Comparison of ENCODE assay signal across 18 mouse cellular contexts in the genomic region with DNA sequence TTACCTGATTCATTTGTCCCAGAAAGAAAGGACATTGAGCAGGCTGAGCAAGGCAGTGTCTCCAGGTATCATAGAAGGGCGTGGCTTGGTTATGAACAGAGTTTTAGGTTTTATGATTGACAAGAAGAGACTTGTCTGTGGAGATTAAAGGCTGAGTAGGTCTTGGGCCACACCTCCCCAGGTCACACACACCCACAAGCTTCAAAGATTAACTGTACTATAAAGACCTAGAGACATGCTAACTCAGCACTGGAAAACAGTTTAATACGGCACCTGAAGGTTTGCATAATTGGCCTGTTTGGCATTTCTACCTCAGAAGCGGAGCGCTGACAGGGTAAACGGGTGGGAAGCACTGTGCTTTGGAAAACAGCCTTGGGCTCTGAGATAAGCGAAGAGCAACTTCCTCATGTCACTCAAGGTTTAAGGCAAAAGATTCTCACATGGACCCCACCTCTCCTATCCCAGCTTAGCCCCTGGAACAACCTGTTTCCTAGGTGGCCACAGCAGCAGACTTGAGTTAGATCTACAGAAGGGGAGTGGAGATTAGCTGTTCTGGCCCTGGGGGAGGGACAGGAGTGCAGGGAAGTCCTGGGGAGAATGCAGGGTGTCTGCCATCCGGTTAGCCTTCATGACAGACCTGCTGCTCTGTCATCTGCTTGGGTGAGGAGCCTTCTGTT. TPM values are rescaled to one million over a fixed set of nuclear protein-coding genes. Genes with fewer than 3 reads are reported as not detected.
DNase-seq lines count a peak whose midpoint lies in the region; ATAC-seq and TF ChIP-seq lines count a peak whose summit lies in the region.
"Had no signal": no experiment of that assay in that cellular context is flagged by ENCODE, and none has a peak within 500 bp of the region (broad histone marks: within the 10 kb centered on the region; RNA-seq: fewer than 3 reads in every experiment).

No protein-coding gene starts in this region.

- TF ChIP-seq CTCF in G1E (IDR thresholded peaks at IDR 0.05; ENCODE audit: low read depth, low read length), result no peak
- no peak for TF ChIP-seq CTCF in intestine, postnatal 0 days (IDR thresholded peaks at IDR 0.05; ENCODE audit: low read depth)

- no peaks in the 10 kb centered on the region for H3K4me1 ChIP-seq in embryonic facial prominence, embryonic 14.5 days (ENCODE audit: control insufficient read depth, insufficient read depth, low read length)
- H3K4me1 ChIP-seq in embryonic facial prominence, embryonic 10.5 days, result 0 out of 2 replicates have a peak, but pooled peaks cover 3% of the 10 kb centered on the region
- peaks cover 55% of the 10 kb centered on the region for H3K4me1 ChIP-seq in G1E (ENCODE audit: insufficient read depth, low read depth, low read length)
- H3K4me1 ChIP-seq in intestine, postnatal 0 days (replicated peaks; ENCODE audit: control insufficient read depth, insufficient read depth, low read length), result 0 out of 2 replicates have a peak, but pooled peaks cover 6% of the 10 kb centered on the region
- H3K4me1 ChIP-seq in liver, embryonic 15.5 days (replicated peaks), result peaks cover 39% of the 10 kb centered on the region
- H3K4me1 ChIP-seq: midbrain, embryonic 13.5 days had no signal

- peak; percentile 39 for DNase-seq in embryonic facial prominence, embryonic 14.5 days (ENCODE audit: low spot score)
- DNase-seq in embryonic facial prominence, embryonic 10.5 days (ENCODE audit: low spot score), result no peak
- DNase-seq in G1E (ENCODE audit: low spot score), result no peak
- DNase-seq in left cerebral cortex, adult 18-20 months (ENCODE audit: low spot score in 2 of 2), result no peak
- no peak for DNase-seq in gastrocnemius, postnatal 25 days
- no peak for DNase-seq in heart, adult 9 months (ENCODE audit: low spot score in 2 of 2)
- DNase-seq: adrenal gland, postnatal 10 days; forebrain, postnatal 0 days; gastrocnemius, postnatal 14 days; heart, postnatal 4 days; lung, postnatal 36 days; thymus, postnatal 4 days had no signal

- peaks cover 79% of the 10 kb centered on the region for H3K36me3 ChIP-seq in embryonic facial prominence, embryonic 14.5 days (ENCODE audit: control insufficient read depth, insufficient read depth, low read length)
- peaks cover 91% of the 10 kb centered on the region for H3K36me3 ChIP-seq in embryonic facial prominence, embryonic 10.5 days (replicated peaks)
- peaks cover 95% of the 10 kb centered on the region for H3K36me3 ChIP-seq in G1E (replicated peaks)
- H3K36me3 ChIP-seq in intestine, postnatal 0 days (ENCODE audit: control insufficient read depth, insufficient read depth), result peaks cover 79% of the 10 kb centered on the region
- H3K36me3 ChIP-seq in liver, embryonic 15.5 days (replicated peaks), result peaks cover 91% of the 10 kb centered on the region

- no peak overlapping the region for H3K4me2 ChIP-seq in embryonic facial prominence, embryonic 14.5 days (ENCODE audit: low read depth, low read length)
- H3K4me2 ChIP-seq in intestine, postnatal 0 days (replicated peaks; ENCODE audit: low read depth), result no peak overlapping the region
- no peak overlapping the region for H3K4me2 ChIP-seq in liver, embryonic 15.5 days
- H3K4me2 ChIP-seq: heart, embryonic 11.5 days; midbrain, embryonic 13.5 days had no signal

- H3K9me3 ChIP-seq in embryonic facial prominence, embryonic 14.5 days (ENCODE audit: control insufficient read depth, low read length), result no peaks in the 10 kb centered on the region
- H3K9me3 ChIP-seq in embryonic facial prominence, embryonic 10.5 days, result no peaks in the 10 kb centered on the region
- H3K9me3 ChIP-seq in G1E (replicated peaks), result no peaks in the 10 kb centered on the region
- H3K9me3 ChIP-seq in intestine, postnatal 0 days (ENCODE audit: control insufficient read depth), result no peaks in the 10 kb centered on the region
- H3K9me3 ChIP-seq in liver, embryonic 15.5 days (replicated peaks), result no peaks in the 10 kb centered on the region
- H3K9me3 ChIP-seq: midbrain, embryonic 13.5 days had no signal

- no peak overlapping the region for H3K27ac ChIP-seq in embryonic facial prominence, embryonic 14.5 days (replicated peaks; ENCODE audit: low read depth, low read length)
- no peak overlapping the region for H3K27ac ChIP-seq in embryonic facial prominence, embryonic 10.5 days (replicated peaks)
- no peak overlapping the region for H3K27ac ChIP-seq in intestine, postnatal 0 days (ENCODE audit: low read depth, low read length)
- H3K27ac ChIP-seq in liver, embryonic 15.5 days (replicated peaks), result 0 out of 2 replicates have a peak overlapping the region, but pooled peaks have one; percentile 4
- H3K27ac ChIP-seq: left cerebral cortex, adult 2 months; midbrain, embryonic 13.5 days had no signal

- WGBS in embryonic facial prominence, embryonic 14.5 days, result 82% methylated on average over 7 of the region's 7 CpGs
- WGBS in embryonic facial prominence, embryonic 10.5 days, result 92% methylated on average over 7 of the region's 7 CpGs
- 70% methylated on average over 7 of the region's 7 CpGs for WGBS in intestine, postnatal 0 days
- WGBS in liver, embryonic 15.5 days (ENCODE audit: insufficient replicate concordance), result 27% methylated on average over 7 of the region's 7 CpGs

- no peak overlapping the region for H3K9ac ChIP-seq in embryonic facial prominence, embryonic 14.5 days (ENCODE audit: low read depth, low read length)
- no peak overlapping the region for H3K9ac ChIP-seq in intestine, postnatal 0 days (ENCODE audit: low read depth, low read length)
- H3K9ac ChIP-seq in liver, embryonic 15.5 days, result no peak overlapping the region
- H3K9ac ChIP-seq: forebrain, postnatal 0 days; midbrain, embryonic 13.5 days had no signal

- H3K4me3 ChIP-seq in embryonic facial prominence, embryonic 14.5 days (ENCODE audit: low read depth, low read length), result no peak overlapping the region
- no peak overlapping the region for H3K4me3 ChIP-seq in embryonic facial prominence, embryonic 10.5 days
- no peak overlapping the region for H3K4me3 ChIP-seq in G1E (ENCODE audit: low read depth, low read length)
- H3K4me3 ChIP-seq in intestine, postnatal 0 days (ENCODE audit: low read depth, low read length), result no peak overlapping the region
- no peak overlapping the region for H3K4me3 ChIP-seq in liver, embryonic 15.5 days (replicated peaks)
- H3K4me3 ChIP-seq: left cerebral cortex, adult 2 months; midbrain, embryonic 13.5 days had no signal

- peak; percentile 36; the same call in 1 of the 2 replicates for ATAC-seq in embryonic facial prominence, embryonic 14.5 days (ENCODE audit: low read depth)
- ATAC-seq in G1E (ENCODE audit: extremely low read depth, insufficient number of reproducible peaks, low FRiP score, poor library complexity, severe bottlenecking), result peak; percentile 46
- peak; percentile 46 for ATAC-seq in intestine, postnatal 0 days
- ATAC-seq in liver, embryonic 15.5 days (ENCODE audit: insufficient read depth), result 0 out of 2 replicates have a peak, but pooled peaks have one; percentile 15
- ATAC-seq: forebrain, postnatal 0 days; inflammation-experienced regulatory T-cells, adult 6 months; midbrain, embryonic 13.5 days had no signal

- H3K27me3 ChIP-seq in embryonic facial prominence, embryonic 14.5 days (replicated peaks; ENCODE audit: control insufficient read depth, insufficient read depth, low read length), result no peaks in the 10 kb centered on the region
- H3K27me3 ChIP-seq in embryonic facial prominence, embryonic 10.5 days (replicated peaks; ENCODE audit: low read depth, poor library complexity, severe bottlenecking), result no peaks in the 10 kb centered on the region
- no peaks in the 10 kb centered on the region for H3K27me3 ChIP-seq in G1E (ENCODE audit: insufficient read depth, low read length)
- H3K27me3 ChIP-seq in intestine, postnatal 0 days (replicated peaks; ENCODE audit: control insufficient read depth, insufficient read depth, low read length), result no peaks in the 10 kb centered on the region
- H3K27me3 ChIP-seq in liver, embryonic 15.5 days, result no peaks in the 10 kb centered on the region
- H3K27me3 ChIP-seq: midbrain, embryonic 13.5 days had no signal

RNA-seq across cellular contexts. Expression of a gene that starts 33.9 kb away (rescaled TPM):
- polyA plus RNA-seq in embryonic facial prominence, embryonic 14.5 days (2014; fragmentation: Nextera tagmentation; extraction: Ambion mirVana), result 30.8 and 31.4 TPM in 2 replicates
- 25.2 and 25.9 TPM in 2 replicates for polyA plus RNA-seq in embryonic facial prominence, embryonic 10.5 days (2016; fragmentation: Nextera tagmentation; extraction: Ambion mirVana)
- 20.0 and 22.7 TPM in 2 replicates for total RNA-seq in G1E (2014; fragmentation: Nextera tagmentation)
- 27.7 and 32.8 TPM in 2 replicates for total RNA-seq in G1E (2017)
- 19.6 and 24.4 TPM in 2 replicates for polyA plus RNA-seq in G1E (2012)
- 20.2 and 26.1 TPM in 2 replicates for polyA plus RNA-seq in intestine, postnatal 0 days (2015; fragmentation: Nextera tagmentation; extraction: Ambion mirVana)
- 13.0 and 14.8 TPM in 2 replicates for polyA plus RNA-seq in liver, embryonic 15.5 days (2015; fragmentation: Nextera tagmentation; extraction: Ambion mirVana)
- 10 to 100 TPM; 19.0 to 19.4 TPM for total RNA-seq in left cerebral cortex, adult 18-20 months (2021)
- total RNA-seq in gastrocnemius, postnatal 25 days (2021), result 10 to 100 TPM in 1 of 2 experiments, 1 to 10 TPM in 1; 8.7 to 11.4 TPM

RNA-seq across cellular contexts. Expression of a gene that starts 40.4 kb away (rescaled TPM):
- 283 and 285 TPM in 2 replicates for polyA plus RNA-seq in embryonic facial prominence, embryonic 14.5 days (2014; fragmentation: Nextera tagmentation; extraction: Ambion mirVana)
- 384 and 402 TPM in 2 replicates for polyA plus RNA-seq in embryonic facial prominence, embryonic 10.5 days (2016; fragmentation: Nextera tagmentation; extraction: Ambion mirVana)
- total RNA-seq in G1E (2014; fragmentation: Nextera tagmentation) (94.3 and 104 TPM in 2 replicates), G1E (2017) (367 and 402 TPM in 2 replicates)
- 129 and 303 TPM in 2 replicates for polyA plus RNA-seq in G1E (2012)
- 109 and 119 TPM in 2 replicates for polyA plus RNA-seq in intestine, postnatal 0 days (2015; fragmentation: Nextera tagmentation; extraction: Ambion mirVana)
- polyA plus RNA-seq in liver, embryonic 15.5 days (2015; fragmentation: Nextera tagmentation; extraction: Ambion mirVana), result 345 and 374 TPM in 2 replicates
- 1 to 10 TPM; 3.0 to 3.4 TPM for total RNA-seq in left cerebral cortex, adult 18-20 months (2021)
- 1 to 10 TPM in 1 of 2 experiments, not detected in 1; 1.8 TPM for total RNA-seq in gastrocnemius, postnatal 25 days (2021)
